Mouse (Mus musculus) right cerebral cortex, postnatal 4 days (tissue): ENCODE data around the gene Hsph1.

Source experiments
- DNase-seq: peaks from one replicate; pipeline ENCODE4 v3.0.0-alpha.2; 2022

The Hsph1 gene

DNA sequence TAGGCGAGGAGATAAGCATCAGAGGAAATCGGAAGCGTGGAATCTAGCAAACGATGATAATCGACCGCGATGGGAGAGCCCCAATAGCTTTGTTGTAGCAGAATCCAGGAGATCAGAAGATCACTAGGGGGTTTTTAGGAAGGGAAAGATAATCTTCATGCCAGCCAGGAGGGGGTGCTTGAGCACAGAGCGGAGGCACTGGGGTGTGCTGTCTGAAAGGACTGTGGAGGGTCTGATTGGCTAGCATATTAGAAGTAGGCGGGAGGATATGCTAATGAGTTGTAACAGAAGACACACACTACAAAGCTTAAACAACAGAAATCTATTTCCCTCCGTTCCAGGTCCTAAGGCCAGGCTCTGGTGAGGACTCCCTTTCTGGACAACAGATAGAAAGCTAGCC, 50.3 kb downstream of the Hsph1 start:
- no peak for DNase-seq

GRCm38 (mm10) chr5:149585231-149585630, 50.9 kb downstream of the Hsph1 start:
- no peak for DNase-seq

DNA sequence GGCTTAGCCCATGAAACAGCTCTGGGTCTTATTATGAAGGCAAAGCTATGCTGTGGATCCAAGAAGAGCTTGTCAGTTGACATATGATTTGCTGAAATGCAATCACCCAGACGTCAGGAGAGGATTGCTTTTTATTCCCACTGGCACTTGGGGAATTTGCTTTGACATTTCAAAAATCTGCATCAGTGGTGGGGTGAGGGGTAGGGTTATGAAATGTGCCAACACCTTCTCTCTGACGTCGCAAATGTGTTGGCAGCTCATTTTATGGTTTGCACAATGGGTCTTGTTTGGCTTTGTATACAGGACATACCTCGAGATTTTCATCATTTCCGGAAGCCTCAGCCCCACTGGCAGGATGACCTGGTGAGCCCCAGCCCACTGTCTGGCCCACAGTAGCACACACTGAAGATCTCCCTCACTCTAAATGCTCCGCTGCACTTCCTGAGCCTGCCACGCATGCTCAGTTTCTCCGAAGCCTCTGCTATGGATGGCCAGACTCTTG, 52.0 kb downstream of the Hsph1 start:
- no peak for DNase-seq

DNA sequence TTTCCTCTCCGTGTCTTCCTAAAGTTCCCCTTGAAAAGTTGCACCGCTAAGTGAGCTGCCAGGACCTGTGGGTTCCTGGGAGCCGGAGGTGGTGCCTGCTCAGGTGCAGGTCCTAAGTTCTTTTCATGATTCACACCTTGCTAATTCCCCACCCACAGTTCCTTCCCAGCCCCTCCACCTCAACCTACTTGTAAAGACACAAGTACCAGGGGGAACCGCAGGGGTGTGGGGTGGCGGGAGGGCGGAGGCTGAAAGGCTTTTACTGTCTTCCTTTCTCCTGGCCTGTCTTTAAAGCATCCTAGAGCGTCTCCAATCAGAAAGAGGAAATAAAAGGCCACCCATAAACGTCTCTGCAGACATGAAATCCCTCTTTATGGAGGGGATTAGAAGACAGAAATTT, 52.7 kb downstream of the Hsph1 start:
- DNase-seq, result no peak

DNA sequence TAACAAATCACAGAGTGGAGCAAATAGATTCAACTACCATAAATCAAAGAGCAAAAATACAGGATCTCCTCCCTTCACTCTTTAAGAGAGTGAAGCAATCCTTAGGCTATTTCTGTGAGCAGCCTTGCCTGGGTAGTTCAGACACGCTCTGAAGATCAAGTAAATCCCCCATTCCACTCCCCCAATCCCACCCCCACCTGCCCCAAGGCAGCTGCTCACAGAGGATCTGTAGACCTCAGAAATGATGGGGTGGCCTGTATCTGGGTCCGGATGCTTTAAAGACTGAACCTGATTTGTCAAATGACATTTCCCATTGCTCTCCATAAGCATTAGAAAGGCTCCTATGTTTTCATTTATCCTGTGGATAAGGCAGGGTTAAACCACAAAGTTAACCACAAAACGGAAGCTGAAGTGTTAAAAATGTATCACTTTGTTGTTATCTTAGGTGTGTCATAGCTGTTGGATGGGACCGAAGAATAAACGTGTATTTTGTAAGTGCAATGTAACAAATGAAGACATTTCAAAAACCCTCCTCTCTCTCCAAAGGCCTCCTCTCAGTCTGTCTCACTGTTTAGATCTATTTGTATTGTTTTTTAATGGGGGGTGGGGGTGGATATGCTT, 53.4 kb downstream of the Hsph1 start:
- no peak for DNase-seq

- no peak for DNase-seq
These were observed 58.7 kb downstream of the Hsph1 start for GRCm38 (mm10) chr5:149577449-149577848.

- DNase-seq, result no peak
These were observed 59.2 kb downstream of the Hsph1 start for GRCm38 (mm10) chr5:149576977-149577376.

DNA sequence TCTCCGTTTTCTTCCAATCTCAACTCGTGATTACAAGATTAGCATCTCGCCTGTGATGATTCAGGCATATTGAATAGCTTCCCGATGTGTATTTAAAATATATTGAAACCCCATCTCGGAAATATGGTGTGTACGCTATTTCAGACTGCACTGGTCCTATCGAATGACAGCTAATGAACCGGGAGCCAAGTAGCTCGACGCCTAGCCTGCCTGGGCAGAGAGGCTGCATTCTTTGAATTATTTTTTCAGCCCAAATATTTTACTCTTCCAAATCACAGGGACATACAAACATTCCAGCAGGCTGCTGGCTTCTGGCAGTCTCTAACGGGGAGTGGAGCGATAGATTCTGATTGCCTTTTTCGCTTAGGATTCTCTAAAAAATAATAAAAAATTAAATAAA, 67.2 kb downstream of the Hsph1 start:
- no peak for DNase-seq

DNA sequence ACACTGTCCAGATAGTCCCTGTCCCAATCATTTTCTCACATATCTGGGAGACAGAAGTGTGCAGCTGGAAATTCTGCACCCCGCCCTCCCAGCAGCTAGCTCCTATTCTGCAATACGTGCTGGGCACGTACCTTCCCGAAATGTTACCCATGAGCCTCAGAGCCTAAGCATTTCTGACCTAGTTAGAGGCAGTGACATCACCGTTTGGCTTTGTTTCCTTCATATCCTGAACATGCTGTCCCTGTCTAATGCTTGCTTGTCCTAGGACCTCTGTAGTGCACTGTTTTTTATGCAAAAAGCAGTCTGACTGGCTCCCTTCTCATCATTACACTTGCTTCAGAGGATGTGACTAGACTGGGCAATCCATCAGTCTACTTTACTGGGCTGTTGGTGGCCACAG, 69.2 kb downstream of the Hsph1 start:
- no peak for DNase-seq

- no peak for DNase-seq
These were observed 70.2 kb downstream of the Hsph1 start for GRCm38 (mm10) chr5:149566026-149566425.
